Mouse (Mus musculus) C2C12 (cell line): ENCODE measurements around the gene Slc4a7. TPM values are rescaled to one million over a fixed set of nuclear protein-coding genes. Genes with fewer than 3 reads are reported as not detected.
A peak's percentile ranks its signal among the peaks of the same experiment; 100 is the strongest.

Experiments
- H3K27me3 ChIP-seq: one replicate; pipeline ENCODE4 v1.6.1; 2011; ENCODE audit not compliant: control insufficient read depth, insufficient read depth, insufficient read length
- H3K36me3 ChIP-seq: one replicate; pipeline ENCODE4 v1.6.1; 2011; ENCODE audit not compliant: control insufficient read depth, insufficient read depth
- H3K4me3 ChIP-seq: one replicate; pipeline ENCODE4 v1.5.1; 2011; ENCODE audit warnings: mild to moderate bottlenecking, control low read depth; ENCODE audit not compliant: poor library complexity, insufficient read depth, severe bottlenecking
- H3K79me2 ChIP-seq: one replicate; pipeline ENCODE4 v1.6.1; 2011; ENCODE audit not compliant: control insufficient read depth, insufficient read depth
- H3K79me3 ChIP-seq: one replicate; pipeline ENCODE4 v1.6.1; 2011; ENCODE audit warnings: low read depth, control low read depth
- H3ac ChIP-seq: one replicate; pipeline ENCODE3; 2011; ENCODE audit warnings: low read depth; ENCODE audit not compliant: control insufficient read depth, insufficient read length
- CEBPB ChIP-seq: IDR thresholded peaks from one replicate; pipeline ENCODE4 v1.6.1; 2011; ENCODE audit warnings: low read depth, mild to moderate bottlenecking, control low read depth, moderate library complexity
- CTCF ChIP-seq: IDR thresholded peaks from one replicate; pipeline ENCODE4 v1.5.1; 2011; ENCODE audit not compliant: control insufficient read depth, insufficient read depth, insufficient read length
- FOSL1 ChIP-seq: IDR thresholded peaks from one replicate; pipeline ENCODE4 v1.8.0; 2011; ENCODE audit warnings: mild to moderate bottlenecking, low read length; ENCODE audit not compliant: poor library complexity, insufficient read depth, severe bottlenecking
- MAX ChIP-seq: IDR thresholded peaks from one replicate; pipeline ENCODE4 v1.6.1; 2011; ENCODE audit warnings: mild to moderate bottlenecking, control low read depth
- MYOD1 ChIP-seq: IDR thresholded peaks from one replicate; pipeline ENCODE4 v1.6.1; 2011; ENCODE audit warnings: low read depth; ENCODE audit not compliant: control insufficient read depth, insufficient read length
- MYOG ChIP-seq: IDR thresholded peaks from one replicate; pipeline ENCODE4 v1.6.1; 2011; ENCODE audit not compliant: control insufficient read depth, insufficient read length; ENCODE audit errors: extremely low read depth
- USF1 ChIP-seq: IDR thresholded peaks from one replicate; pipeline ENCODE4 v1.6.1; 2011; ENCODE audit warnings: low read depth, mild to moderate bottlenecking, control low read depth, moderate library complexity
- polyA plus RNA-seq: library from polyadenylated mRNA; unstranded; fragments of >200 nt; fragmentation: generic; extraction: Trizol; gene quantifications from one replicate; pipeline ENCODE4 v1.2.1, GENCODE M21; 2012; ENCODE audit warnings: missing spikeins

Gene Slc4a7
- polyA plus RNA-seq, 1 experiment = 6.0 TPM

DNA sequence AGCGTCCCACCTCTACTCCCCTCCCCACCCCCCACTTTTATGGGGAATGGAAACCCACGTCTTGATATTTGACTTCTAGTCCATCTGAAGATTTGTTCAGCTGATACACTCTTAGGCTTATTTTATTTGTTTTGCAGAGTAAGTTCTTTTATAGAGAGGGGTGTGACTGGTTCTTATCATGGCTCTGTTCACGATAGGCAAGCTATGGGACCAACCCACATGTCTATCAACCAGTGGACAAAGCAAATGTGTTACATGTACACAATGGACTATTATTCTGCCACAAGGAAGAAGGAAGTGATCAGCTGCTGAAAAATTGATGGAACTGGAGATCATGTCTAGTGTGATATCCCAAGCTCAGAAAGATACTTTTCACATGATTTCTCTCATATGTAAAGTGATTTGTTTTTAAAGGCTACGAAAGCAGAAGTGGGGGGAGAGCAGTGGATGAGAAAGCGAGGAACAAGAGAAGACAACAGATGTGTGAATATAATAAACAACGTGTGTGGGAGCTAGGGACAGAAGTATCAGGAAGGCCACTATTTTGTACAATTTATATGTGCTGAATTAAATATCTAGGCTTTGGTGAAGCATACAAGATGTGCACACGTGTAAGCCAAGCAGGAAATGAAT lies 14.7 kb upstream of the Slc4a7 start:
- no peaks in the 10 kb centered on the region for H3K79me2 ChIP-seq
- H3K4me3 ChIP-seq = no peak overlapping the region
- H3K36me3 ChIP-seq = no peaks in the 10 kb centered on the region
- TF ChIP-seq CEBPB (no peak), MYOD1 (no peak), USF1 (no peak), MYOG (no peak), CTCF (no peak), FOSL1 (no peak), MAX (no peak)
- no peaks in the 10 kb centered on the region for H3K79me3 ChIP-seq
- H3K27me3 ChIP-seq = no peaks in the 10 kb centered on the region
- H3ac ChIP-seq = no peak overlapping the region

DNA sequence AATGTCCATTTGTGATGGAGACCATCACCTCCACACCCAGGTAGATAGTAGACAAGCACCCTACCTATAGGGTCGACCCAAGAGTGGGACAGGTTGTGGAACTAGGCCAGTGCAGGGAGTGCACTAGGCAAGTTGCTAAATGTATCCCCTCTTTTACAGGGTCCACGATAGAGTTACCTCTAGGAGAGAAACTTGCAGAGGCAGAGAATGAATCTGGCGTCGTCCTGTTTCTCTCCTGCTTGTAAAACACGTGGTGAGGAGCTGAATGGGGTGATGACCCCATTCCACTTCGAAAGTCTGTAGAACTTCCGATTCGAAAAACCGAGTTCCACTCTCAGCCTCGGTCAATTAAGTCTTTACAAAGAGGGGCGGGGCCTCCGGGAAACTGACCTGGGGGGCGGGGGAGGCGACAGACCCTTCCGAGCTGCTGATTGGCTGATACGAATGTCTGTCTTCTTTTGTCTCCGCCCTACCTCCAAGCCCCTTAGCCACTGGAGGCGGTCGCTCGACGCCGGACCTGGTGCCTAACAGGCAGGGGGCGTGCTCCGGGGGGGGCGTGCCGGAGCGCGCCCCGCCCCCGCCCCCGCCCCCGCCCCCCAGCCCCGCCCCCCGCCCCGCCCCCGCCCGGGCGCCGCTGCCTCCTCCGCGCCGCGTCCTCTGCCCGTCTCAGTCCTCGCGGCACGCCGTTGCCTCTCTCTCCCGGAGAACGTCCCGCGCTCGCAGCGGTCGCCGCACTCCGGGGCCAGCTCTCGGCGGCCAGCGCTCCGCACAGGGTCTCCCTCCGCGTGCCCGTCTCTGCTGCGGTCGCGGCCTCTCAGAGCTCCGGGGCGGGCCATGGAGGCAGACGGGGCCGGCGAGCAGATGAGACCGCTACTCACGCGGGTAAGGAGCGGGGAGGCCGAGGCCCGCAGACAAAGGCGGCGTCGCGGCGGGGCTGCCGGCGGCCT lies 593 bp downstream of the Slc4a7 start:
- Histone ChIP-seq H3ac (peak overlapping the region; percentile 89), H3K36me3 (peaks cover 10% of the 10 kb centered on the region), H3K27me3 (no peaks in the 10 kb centered on the region), H3K79me3 (peaks cover 38% of the 10 kb centered on the region), H3K79me2 (peaks cover 48% of the 10 kb centered on the region), H3K4me3 (peak overlapping the region; percentile 71)
- no peak for TF ChIP-seq USF1
- TF ChIP-seq MAX = peak; percentile 90

DNA sequence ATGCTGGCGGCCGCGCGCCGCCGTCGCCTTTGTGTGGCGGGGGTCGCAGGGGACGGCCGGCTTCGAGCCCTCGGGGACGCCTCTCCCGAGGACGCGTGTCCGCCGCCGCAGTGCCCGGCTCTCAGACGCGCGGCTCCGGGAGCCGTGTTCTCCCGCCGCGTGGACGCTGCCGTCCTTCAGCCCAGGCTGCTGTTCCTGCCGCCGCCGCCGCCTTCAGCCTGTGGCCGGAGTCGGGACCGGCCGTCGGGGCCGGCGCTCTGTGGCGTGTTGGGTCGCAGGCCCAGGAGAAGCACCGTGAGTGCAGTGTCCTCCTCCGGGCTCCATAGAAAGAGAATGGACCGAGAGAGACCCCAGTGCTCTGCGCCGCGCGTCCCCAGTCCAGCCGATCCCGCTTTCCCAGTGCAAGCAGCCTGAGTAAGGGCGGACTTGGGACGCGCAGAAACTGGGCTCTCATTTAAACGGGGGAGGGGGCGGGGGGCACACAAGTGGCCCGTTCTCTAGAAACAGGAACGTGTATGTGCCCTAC lies 1.3 kb downstream of the Slc4a7 start:
- Histone ChIP-seq H3K4me3 (peak overlapping the region; percentile 71), H3K36me3 (peaks cover 10% of the 10 kb centered on the region), H3K79me2 (peaks cover 55% of the 10 kb centered on the region), H3K79me3 (peaks cover 43% of the 10 kb centered on the region), H3K27me3 (no peaks in the 10 kb centered on the region), H3ac (peak overlapping the region; percentile 89)
- TF ChIP-seq MYOG (no peak), MAX (no peak)

DNA sequence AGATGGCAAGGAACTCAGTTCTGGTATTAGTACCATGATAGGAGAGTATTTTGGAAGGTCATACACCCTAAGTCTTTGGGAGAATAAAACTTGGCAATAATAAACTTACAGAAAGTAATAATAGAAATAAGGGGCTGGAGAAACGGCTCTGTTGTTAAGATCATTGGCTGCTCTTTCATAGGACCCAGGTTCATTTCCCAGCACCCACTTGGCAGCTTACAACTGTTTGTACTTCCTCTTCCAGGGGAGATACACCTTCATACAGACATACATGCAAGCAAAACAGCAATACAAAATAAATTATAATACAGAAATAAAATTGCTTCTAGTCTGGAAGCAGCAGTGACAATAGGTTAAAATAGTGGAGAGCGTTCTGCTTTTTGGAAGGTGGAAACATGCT lies 2.6 kb downstream of the Slc4a7 start:
- Histone ChIP-seq H3K79me3 (peaks cover 52% of the 10 kb centered on the region), H3K27me3 (no peaks in the 10 kb centered on the region), H3K36me3 (peaks cover 10% of the 10 kb centered on the region), H3ac (no peak overlapping the region), H3K4me3 (no peak overlapping the region), H3K79me2 (peaks cover 68% of the 10 kb centered on the region)
- no peak for TF ChIP-seq CEBPB
- TF ChIP-seq MYOG = no peak
- no peak for TF ChIP-seq USF1
- no peak for TF ChIP-seq MAX
- TF ChIP-seq MYOD1 = no peak
- no peak for TF ChIP-seq FOSL1
- no peak for TF ChIP-seq CTCF

DNA sequence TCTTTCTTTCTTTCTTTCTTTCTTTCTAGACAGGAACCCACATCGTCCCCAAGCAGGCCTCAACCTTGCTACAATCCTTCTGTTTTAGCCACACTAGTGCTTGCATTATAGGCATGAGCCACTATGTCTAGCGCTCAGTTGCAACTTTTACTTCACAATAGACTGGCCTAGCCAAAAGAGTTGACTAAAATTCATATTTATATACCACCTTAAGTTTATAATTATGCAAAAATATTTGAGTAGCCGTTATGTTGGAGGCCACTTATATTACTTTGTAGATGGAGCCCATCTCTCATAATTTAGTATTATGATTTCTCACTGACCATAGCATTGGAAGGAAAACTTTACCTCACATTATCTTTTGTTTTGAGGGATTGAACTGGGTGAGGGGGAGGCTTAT lies 3.0 kb downstream of the Slc4a7 start:
- Histone ChIP-seq H3K27me3 (no peaks in the 10 kb centered on the region), H3K4me3 (no peak overlapping the region), H3K79me2 (peaks cover 72% of the 10 kb centered on the region), H3K79me3 (peaks cover 57% of the 10 kb centered on the region), H3K36me3 (peaks cover 14% of the 10 kb centered on the region), H3ac (no peak overlapping the region)
- TF ChIP-seq MAX = no peak
- no peak for TF ChIP-seq MYOG
- TF ChIP-seq USF1 = no peak
- TF ChIP-seq FOSL1 = no peak
- no peak for TF ChIP-seq CEBPB
- TF ChIP-seq MYOD1 = no peak
- TF ChIP-seq CTCF = no peak
